9 mouse cellular contexts compared by ENCODE assay signal in the genomic region with DNA sequence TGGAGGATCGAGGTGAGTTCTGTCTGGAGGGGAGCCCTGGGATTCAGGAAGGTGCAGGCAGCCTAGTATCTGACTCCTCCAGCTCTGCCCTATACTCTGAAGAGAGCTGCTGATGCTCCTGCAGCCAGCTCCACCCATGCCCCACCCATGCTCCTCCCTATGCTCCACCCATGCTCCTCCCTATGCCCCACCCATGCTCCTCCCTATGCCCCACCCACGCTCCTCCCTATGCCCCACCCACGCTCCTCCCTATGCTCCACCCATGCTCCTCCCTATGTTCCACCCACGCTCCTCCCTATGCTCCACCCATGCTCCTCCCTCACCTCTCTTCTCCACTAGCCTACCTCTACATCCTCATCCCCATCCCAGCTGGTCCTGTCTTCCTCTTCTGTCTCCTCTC. TPM values are rescaled to one million over a fixed set of nuclear protein-coding genes. Genes with fewer than 3 reads are reported as not detected.
DNase-seq lines count a peak whose midpoint lies in the region; ATAC-seq and TF ChIP-seq lines count a peak whose summit lies in the region.
"Had no signal": no experiment of that assay in that cellular context is flagged by ENCODE, and none has a peak within 500 bp of the region (broad histone marks: within the 10 kb centered on the region; RNA-seq: fewer than 3 reads in every experiment).

No protein-coding gene starts in this region.

- ATAC-seq in liver, embryonic 16.5 days (ENCODE audit: low read depth), result peak; percentile 78
- no peak for ATAC-seq in midbrain, postnatal 0 days (ENCODE audit: low FRiP score)

- peaks cover 8% of the 10 kb centered on the region; the same call in 1 of the 2 replicates for H3K9me3 ChIP-seq in liver, embryonic 16.5 days (replicated peaks; ENCODE audit: control insufficient read depth, low read length)
- no peaks in the 10 kb centered on the region for H3K9me3 ChIP-seq in midbrain, postnatal 0 days (ENCODE audit: low read length)
- H3K9me3 ChIP-seq: heart, embryonic 15.5 days had no signal

- intact Hi-C loops in gastrocnemius, adult 2 months (cut with DNase I), result no loop called here
- intact Hi-C loops in gastrocnemius, postnatal 36 days (cut with DNase I), result no loop called here

- no peak for TF ChIP-seq CTCF in gastrocnemius, adult 2 months (IDR thresholded peaks at IDR 0.05)
- no peak for TF ChIP-seq CTCF in midbrain, postnatal 0 days (IDR thresholded peaks at IDR 0.05)

- no peak overlapping the region for H3K9ac ChIP-seq in liver, embryonic 16.5 days (ENCODE audit: low read depth, low read length)
- H3K9ac ChIP-seq in midbrain, postnatal 0 days (replicated peaks; ENCODE audit: low read length, poor library complexity, severe bottlenecking), result no peak overlapping the region
- H3K9ac ChIP-seq: heart, embryonic 15.5 days had no signal

- DNase-seq in gastrocnemius, adult 2 months, result peak; percentile 67
- no peak for DNase-seq in gastrocnemius, postnatal 36 days
- DNase-seq in MN1 (ENCODE audit: low spot score) (peak; percentile 28), adipocyte (ENCODE audit: low spot score) (no peak)
- peak; percentile 39 for DNase-seq in induced T-regulatory cell, adult 2 months (ENCODE audit: low read depth)
- no peak for DNase-seq in midbrain, postnatal 0 days (ENCODE audit: low spot score)
- DNase-seq in right cerebral cortex, postnatal 14 days, result no peak

- H3K27me3 ChIP-seq in liver, embryonic 16.5 days (ENCODE audit: control insufficient read depth, insufficient read depth, low read depth, low read length), result no peaks in the 10 kb centered on the region
- H3K27me3 ChIP-seq in midbrain, postnatal 0 days (ENCODE audit: insufficient read depth, low read length), result no peaks in the 10 kb centered on the region
- H3K27me3 ChIP-seq: heart, embryonic 15.5 days had no signal

- peaks cover 10% of the 10 kb centered on the region for H3K4me1 ChIP-seq in liver, embryonic 16.5 days (ENCODE audit: control insufficient read depth, low read depth, low read length)
- H3K4me1 ChIP-seq in midbrain, postnatal 0 days (ENCODE audit: insufficient read depth, low read length), result no peaks in the 10 kb centered on the region

- H3K4me3 ChIP-seq in gastrocnemius, adult 2 months, result no peak overlapping the region
- no peak overlapping the region for H3K4me3 ChIP-seq in liver, embryonic 16.5 days (ENCODE audit: low read depth, low read length)
- H3K4me3 ChIP-seq in midbrain, postnatal 0 days (ENCODE audit: low read depth, low read length), result no peak overlapping the region
- H3K4me3 ChIP-seq: heart, embryonic 15.5 days had no signal

- 38% methylated on average over 4 of the region's 4 CpGs for WGBS in liver, embryonic 16.5 days (ENCODE audit: insufficient replicate concordance)
- 56% methylated on average over 3 of the region's 4 CpGs for WGBS in midbrain, postnatal 0 days

- H3K4me2 ChIP-seq in liver, embryonic 16.5 days (ENCODE audit: low read depth, low read length), result no peak overlapping the region
- H3K4me2 ChIP-seq in midbrain, postnatal 0 days (ENCODE audit: low read depth, low read length, poor library complexity, severe bottlenecking), result no peak overlapping the region
- H3K4me2 ChIP-seq: heart, embryonic 15.5 days had no signal

- no peaks in the 10 kb centered on the region for H3K36me3 ChIP-seq in liver, embryonic 16.5 days (ENCODE audit: control insufficient read depth, insufficient read depth)
- H3K36me3 ChIP-seq in midbrain, postnatal 0 days (ENCODE audit: insufficient read depth, low read length), result no peaks in the 10 kb centered on the region
- H3K36me3 ChIP-seq: heart, embryonic 15.5 days had no signal

- H3K27ac ChIP-seq in gastrocnemius, adult 2 months, result no peak overlapping the region
- H3K27ac ChIP-seq in liver, embryonic 16.5 days (ENCODE audit: low read length), result no peak overlapping the region
- H3K27ac ChIP-seq in midbrain, postnatal 0 days (ENCODE audit: low read depth, low read length), result no peak overlapping the region
- H3K27ac ChIP-seq: heart, embryonic 15.5 days had no signal

RNA-seq across cellular contexts. Expression of a gene that starts 6.0 kb away (rescaled TPM):
- not detected for total RNA-seq in gastrocnemius, adult 2 months (2021)
- not detected for total RNA-seq in gastrocnemius, postnatal 36 days (2021)
- 0.69 and 1.6 TPM in 2 replicates for polyA plus RNA-seq in liver, embryonic 16.5 days (2015; fragmentation: Nextera tagmentation; extraction: Ambion mirVana)
- 0.38 and 0.80 TPM in 2 replicates for total RNA-seq in midbrain, postnatal 0 days (2014; rRNA removed)
- polyA plus RNA-seq in midbrain, postnatal 0 days (2015; fragmentation: Nextera tagmentation; extraction: Ambion mirVana), result 0.31 and 0.43 TPM in 2 replicates

RNA-seq across cellular contexts. Expression of a gene that starts 23.8 kb away (rescaled TPM):
- 100 to 1,000 TPM in 1 of 2 experiments, 10 to 100 TPM in 1; 92.2 to 111 TPM for total RNA-seq in gastrocnemius, adult 2 months (2021)
- 10 to 100 TPM; 82.2 to 97.4 TPM for total RNA-seq in gastrocnemius, postnatal 36 days (2021)
- polyA plus RNA-seq in liver, embryonic 16.5 days (2015; fragmentation: Nextera tagmentation; extraction: Ambion mirVana), result 45.9 and 48.6 TPM in 2 replicates
- total RNA-seq in midbrain, postnatal 0 days (2014; rRNA removed), result 23.9 and 29.3 TPM in 2 replicates
- polyA plus RNA-seq in midbrain, postnatal 0 days (2015; fragmentation: Nextera tagmentation; extraction: Ambion mirVana), result 11.7 and 12.1 TPM in 2 replicates

RNA-seq across cellular contexts. Expression of a gene that starts 40.1 kb away (rescaled TPM):
- total RNA-seq in gastrocnemius, adult 2 months (2021), result 1 to 10 TPM; 3.8 to 5.6 TPM
- 1 to 10 TPM; 3.0 to 3.9 TPM for total RNA-seq in gastrocnemius, postnatal 36 days (2021)
- 17.4 and 17.9 TPM in 2 replicates for polyA plus RNA-seq in liver, embryonic 16.5 days (2015; fragmentation: Nextera tagmentation; extraction: Ambion mirVana)
- 7.8 and 12.6 TPM in 2 replicates for total RNA-seq in midbrain, postnatal 0 days (2014; rRNA removed)
- 1.3 and 1.7 TPM in 2 replicates for polyA plus RNA-seq in midbrain, postnatal 0 days (2015; fragmentation: Nextera tagmentation; extraction: Ambion mirVana)

RNA-seq across cellular contexts. Expression of a gene that starts 53.2 kb away (rescaled TPM):
- total RNA-seq in gastrocnemius, adult 2 months (2021), result under 1 TPM in 1 of 2 experiments, not detected in 1; 0.13 TPM
- under 1 TPM in 1 of 2 experiments, not detected in 1; 0.12 TPM for total RNA-seq in gastrocnemius, postnatal 36 days (2021)
- 0.05 and 0.08 TPM in 2 replicates for polyA plus RNA-seq in liver, embryonic 16.5 days (2015; fragmentation: Nextera tagmentation; extraction: Ambion mirVana)
- total RNA-seq in midbrain, postnatal 0 days (2014; rRNA removed), result 2.7 and 4.0 TPM in 2 replicates
- polyA plus RNA-seq in midbrain, postnatal 0 days (2015; fragmentation: Nextera tagmentation; extraction: Ambion mirVana), result 1.6 and 2.4 TPM in 2 replicates

Comparison
In these comparisons a context has a peak if more than half of its experiments do, and no peak if none do; other contexts are left out.
1. DNase-seq: peak in gastrocnemius, adult 2 months (single experiment), MN1 (single experiment) and induced T-regulatory cell, adult 2 months (single experiment); none in gastrocnemius, postnatal 36 days (0 of 2), adipocyte (single experiment), midbrain, postnatal 0 days (single experiment) and right cerebral cortex, postnatal 14 days (single experiment).